Mouse (Mus musculus) testis, postnatal 10 days (tissue): ENCODE data around the gene Ripor3.
A peak's percentile ranks its signal among the peaks of the same experiment; 100 is the strongest.
"Not testable (repeated sequence)": the region's sequence is repeated elsewhere in the genome, so short reads cannot be mapped to it uniquely, and the experiment has no call there.

Experiments used
- DNase-seq: peaks from one replicate; pipeline ENCODE4 v3.0.0; 2021; ENCODE audit warnings: low spot score

Ripor3 gene

DNA sequence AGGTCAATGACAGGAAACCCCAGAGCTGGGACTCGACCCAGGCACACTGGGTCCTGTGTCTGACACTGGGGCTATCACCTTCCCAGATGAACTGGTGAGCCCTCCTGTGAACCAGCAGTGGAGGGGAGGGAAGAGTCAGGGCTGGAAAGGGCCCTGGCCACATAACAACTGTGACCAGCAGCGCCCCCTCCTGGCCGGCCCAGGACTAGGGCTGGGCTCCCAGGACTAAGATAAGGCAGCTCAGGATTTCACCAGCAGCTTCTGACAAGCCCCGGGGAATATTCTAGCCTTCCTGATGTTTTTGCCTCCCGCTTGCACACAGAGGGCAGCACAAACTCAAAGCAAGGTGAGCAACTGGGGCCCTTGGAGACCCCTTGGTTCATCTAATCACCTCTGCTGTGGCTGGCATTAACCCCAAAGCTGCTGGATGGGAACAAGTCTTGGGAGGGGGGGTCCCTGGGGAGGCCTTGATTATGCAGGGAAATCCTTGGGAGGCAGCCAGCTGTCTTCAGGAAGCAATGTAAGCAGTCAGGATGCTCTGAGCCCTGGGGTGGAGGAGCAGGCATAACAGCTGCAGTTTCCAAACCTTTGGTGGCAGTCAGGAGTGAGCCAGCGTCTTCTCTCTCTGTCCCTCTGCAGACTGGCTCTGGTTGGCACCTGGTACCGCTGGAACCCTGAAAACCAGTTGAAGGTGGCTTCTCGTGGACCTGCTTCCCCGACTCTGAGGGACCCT lies at the start of gene Ripor3:
Ripor3 (minus strand) TSS at position 683 of the 733 bp plus-strand sequence.
- DNase-seq = peak; percentile 91

DNA sequence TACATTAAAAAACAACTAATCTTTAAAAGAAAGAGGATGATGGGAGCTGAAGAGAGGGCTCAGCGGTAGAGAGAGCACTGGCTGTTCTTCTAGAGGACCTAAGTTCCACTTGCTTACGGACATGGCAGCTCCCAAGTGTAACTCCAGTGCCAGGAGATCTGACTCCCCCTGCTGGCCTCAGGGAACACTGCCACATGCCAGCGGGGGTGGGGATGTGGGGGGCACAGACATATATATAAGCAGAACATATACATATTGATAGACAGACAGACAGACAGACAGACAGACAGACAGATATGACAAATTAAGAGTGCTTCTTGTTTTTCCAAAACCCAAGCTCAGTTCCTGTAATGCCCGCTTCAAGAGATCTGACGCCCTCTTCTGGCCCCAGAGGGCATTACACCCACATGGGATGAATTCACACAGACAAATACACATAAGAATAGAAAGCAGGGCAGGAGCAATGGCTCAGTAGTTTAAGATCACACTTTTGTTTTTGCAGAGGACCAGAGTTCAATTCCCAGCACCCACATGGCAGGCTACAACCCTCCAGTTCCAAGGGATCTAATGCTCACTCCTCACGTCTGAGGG lies 48.9 kb upstream of the Ripor3 start:
- no peak for DNase-seq

DNA sequence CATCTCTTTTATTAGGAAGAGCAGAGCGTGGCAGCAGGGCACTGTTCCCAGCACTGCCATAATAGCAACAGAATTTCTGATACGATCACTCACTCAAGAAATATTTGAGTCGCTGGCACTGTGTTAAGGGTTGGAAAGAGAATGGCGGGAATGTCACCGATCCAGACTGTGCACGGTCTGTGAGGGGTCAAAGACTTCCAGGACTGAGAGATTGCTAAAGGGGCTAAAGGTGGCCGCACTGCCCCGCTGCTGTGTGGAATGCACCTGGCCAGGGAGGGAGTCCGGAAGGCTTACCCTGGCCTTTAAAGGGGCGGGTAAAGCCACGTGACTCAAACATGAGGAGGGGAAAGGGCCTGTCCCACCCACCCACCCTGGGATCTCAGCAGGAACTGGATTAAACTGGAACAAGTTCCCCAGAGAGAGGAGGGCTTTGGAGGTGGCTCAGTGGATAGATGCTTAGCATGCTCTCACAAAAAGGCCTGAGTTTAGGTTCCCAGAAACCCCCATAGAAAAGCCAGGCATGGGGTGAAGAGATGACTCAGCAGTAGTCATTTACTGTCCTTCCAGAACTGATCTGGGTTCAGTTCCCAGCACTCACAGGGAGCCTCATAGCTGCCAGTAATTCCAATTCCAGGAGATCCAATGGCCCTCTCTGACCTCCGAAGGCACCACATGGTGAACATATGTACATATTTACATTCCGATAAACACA lies 48.2 kb upstream of the Ripor3 start:
- no peak for DNase-seq

DNA sequence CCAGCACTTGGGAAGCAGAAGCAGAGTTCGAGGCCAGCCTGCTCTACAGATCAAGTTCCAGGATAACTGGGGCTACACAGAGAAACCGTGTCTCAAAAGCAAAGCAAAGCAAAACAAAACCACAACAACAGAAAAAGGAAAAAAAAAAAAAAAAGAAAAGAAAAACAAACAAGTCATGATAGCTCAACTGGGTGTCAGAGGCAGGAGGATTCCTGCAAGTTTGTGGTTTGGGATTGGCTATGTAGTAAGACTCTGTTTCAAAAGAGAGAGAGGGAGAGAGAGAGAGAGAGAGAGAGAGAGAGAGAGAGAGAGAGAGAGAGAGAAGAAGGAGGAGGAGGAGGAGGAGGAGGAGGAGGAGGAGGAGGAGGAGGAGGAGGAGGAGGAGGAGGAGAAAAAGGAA lies 47.5 kb upstream of the Ripor3 start:
- DNase-seq = not testable (repeated sequence)

DNA sequence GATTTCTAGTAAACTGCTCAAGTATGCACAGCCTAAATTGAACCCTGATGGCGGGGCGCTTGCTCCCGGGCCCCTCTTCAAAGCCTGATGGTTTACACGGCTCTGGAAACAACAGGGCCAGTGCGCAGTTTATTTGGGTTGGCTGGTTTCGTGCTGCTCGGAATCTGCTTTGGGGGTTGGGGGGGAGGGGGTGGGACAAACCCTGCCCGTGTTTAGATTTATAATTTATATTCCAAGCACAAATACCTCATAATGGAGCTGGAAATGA lies 46.2 kb upstream of the Ripor3 start:
- DNase-seq = no peak

DNA sequence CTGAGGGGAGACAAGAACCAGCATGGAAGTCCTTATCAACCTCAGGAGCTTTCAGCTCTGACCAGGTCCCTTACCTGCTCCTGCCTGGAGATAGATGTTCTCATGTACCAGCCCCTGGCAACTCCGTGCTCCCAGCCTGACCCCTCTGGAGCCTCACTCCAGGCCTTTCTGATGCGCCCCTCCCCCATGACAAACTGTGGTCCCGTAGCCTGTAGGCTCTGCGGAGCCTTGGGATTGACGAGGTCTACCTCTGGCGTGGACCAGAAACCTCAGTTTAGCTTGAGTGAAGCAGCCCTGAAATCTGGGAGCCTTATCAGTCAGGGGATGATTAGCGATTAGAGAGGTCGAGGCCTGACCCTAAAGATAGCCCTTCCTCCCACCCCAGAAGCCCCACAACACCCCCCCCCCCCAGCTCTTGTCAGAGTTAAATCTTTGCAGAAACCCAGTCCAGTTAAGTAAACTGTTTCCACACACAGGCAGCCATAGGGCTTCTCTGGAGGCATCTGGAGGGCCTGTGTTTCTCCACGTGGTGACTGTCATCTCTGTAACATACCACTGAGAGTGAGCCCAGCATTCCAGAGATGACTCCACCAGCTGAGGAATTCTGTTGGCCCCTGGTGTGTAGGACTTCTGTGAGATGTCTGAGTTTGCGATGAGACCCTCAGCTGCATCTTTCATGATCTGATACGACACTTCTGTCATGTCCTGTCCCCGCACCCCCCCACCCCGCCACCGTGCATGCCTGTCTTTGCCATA lies 45.7 kb upstream of the Ripor3 start:
- no peak for DNase-seq

DNA sequence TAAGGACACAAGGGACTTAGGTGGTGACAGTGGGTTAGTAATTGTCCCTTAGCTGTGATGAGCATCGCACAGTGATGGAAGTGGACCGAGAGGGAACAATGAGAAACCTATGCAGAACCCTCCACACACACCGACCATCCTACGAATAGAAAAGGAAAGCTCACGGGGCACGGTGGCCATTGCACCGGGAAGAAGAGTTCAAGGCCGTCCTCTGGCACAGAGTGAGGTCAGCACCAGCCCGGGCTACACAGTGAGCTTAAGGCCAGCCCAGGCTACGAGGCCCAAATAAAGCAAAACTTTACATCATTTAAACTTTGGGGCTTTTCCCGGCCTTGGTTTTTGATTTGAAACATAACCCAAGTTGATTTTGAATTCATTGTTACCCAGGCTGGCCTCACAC lies 43.7 kb upstream of the Ripor3 start:
- DNase-seq = no peak

DNA sequence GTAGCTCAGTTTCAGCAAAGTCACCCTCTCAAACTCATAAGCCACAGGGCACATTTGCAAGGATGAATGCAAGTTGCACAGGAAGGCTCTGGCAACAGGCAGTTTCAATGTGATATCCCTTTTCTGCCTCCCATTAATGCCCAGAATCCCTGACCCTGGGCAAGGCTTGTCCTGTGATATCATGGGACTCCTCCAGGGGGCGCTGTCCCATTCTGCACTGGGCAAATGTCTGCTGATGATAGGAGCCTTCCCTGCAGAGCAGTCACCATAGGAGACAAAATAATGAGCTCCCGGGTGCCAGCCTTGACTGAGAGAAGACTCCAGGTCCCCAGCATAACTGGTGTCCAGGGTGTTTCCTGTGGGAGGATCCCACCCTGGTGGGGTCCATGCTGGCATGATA lies 42.3 kb upstream of the Ripor3 start:
- peak; percentile 86 for DNase-seq

DNA sequence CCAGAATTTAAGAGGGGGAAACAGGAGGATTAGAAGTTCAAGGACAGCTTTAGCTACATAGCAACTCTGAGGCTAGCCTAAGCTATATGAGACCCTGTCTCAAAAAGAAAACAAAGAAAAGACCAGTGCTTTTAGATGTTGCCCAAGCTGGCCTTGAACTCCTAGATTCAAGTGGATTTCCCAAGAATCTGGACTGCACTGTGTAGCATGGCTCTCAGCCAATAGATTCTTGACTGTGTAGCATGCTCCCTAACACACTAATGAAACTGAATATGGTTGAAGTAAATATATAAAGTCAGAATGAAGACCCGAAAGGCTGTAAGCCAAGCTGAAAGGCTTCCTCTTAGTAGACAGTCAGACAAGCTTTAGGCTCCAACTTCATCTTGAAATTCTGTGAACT lies 41.7 kb upstream of the Ripor3 start:
- no peak for DNase-seq

DNA sequence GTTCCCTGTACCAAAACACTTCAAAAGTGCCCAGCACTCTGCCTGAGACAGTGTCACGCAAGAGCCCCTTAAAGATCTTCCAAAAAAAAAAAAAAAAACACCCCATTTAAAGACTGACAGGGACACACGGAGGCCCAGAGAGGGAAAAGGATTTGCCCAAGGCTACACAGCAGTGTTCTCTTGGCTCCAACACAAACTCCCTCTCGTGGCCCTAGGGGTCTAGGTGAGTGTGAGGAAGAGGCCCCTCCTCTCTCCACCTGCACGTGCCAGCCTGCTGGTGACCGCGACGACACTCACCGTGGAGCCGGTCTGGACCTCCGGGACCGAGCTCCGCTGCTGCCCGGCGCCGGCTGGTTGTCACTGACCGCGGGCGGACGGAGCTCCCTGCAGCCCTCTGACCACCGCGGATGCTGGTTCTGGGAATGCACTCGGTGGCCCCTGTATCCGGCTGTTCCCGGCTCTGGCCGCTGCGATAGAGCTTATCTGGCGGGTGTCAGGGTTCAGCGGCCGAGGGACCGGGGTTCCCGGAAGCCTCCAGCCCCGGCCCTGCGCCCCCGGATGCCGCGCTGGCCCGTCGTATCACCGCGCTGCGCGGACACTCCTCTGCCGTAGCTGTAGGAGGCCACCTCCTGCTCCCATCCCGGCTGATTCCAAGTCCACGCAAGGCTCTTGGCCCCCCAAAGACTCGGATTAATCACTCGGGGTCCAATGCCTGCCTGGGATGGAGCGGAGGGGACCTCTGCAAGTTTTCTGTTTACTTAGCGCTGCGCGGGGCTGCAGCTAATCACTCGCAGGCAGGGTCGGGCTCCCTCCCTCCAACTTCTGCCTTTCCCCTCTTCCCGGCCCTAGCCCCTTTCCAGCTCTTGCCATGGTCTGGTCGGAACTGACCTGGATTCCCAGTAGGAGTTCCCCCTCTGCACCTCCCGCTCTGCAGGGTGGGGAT lies 39.9 kb upstream of the Ripor3 start:
- DNase-seq = peak; percentile 60

DNA sequence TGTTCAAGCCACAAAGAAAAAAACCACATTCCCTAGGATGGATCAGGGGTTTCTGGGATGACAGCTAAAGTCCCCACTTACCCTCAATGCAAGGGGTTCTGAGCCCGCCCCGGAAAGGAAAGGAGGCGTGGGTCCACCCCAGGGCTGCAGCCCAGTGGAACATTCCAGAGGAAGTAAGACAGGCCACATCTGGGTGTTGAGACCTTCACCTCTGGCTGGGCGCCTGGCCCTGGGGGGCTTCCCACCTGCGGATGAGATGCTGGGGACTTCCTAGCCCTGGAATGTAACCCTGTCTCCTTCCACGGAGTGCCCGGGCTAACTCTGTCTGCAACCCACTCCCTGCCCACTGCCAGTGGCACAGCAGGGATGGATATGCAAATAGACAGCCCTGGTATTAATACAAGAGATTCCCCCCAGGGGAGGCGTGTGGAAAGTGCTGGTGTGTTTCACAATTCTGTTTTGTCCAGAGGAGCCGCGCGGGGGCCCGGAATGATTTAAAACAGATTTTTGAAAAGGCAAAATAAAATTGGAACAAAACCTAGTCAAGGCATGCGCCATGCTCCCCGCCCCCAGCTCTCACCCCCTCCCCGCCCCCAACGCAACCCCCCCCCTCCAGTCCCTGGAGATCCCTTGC lies 38.7 kb upstream of the Ripor3 start:
- no peak for DNase-seq

DNA sequence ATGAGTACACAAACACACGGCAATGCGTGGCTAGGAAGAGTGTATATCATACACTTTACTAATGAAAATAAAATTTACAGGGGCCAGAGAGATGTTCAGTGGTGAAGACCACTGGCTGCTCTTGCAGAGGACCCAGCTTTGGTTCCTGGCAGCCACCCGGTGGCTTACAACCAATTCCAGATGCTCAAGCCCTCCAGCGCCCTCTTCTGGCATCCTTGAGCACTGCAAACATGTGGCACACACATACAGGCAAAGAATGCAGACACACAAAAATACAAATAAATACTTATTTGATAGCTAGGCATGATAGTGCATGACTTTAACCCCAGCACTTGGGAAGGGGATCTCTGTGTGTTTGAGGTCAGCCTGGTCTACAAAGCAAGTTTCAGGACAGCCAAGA lies 36.0 kb upstream of the Ripor3 start:
- peak; percentile 62 for DNase-seq

DNA sequence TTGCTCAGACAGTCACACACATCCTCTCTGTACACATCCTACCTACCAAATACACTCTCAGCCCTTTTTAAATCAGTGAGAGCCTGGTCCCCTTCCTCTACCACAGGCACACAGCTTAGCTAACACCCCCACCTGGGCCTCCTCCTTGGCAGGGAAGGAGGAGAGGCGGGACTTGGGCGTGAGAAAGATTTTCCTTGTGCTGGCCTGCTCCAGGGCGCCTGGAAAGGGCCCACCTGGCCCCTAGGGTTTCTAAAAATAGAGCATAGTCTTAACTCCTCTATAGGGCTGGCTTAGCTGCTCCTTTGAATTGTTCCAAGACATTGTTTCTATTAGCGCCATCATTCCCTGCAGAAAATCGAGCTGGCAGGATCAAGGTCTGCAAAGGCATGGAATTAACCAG lies 35.4 kb upstream of the Ripor3 start:
- DNase-seq = no peak

DNA sequence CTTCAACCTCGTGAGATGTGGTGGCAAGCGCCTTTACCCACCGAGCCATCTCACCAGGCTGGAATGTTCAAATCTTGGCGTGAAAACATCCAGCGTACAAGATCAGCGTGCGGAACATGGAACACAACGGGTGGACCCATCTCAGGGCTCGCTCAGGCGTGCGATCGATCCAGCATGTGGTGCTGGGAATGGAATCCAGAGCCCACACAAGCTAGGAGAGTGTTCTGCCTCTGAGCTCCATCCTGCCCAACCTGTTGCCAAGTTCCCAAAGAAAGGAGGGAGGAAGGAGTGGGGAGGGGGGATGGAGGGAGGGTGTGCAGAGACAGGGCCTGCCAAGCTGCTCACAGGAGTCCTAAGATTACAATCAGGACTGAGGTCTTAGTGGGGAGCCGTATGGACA lies 34.9 kb upstream of the Ripor3 start:
- DNase-seq = no peak

DNA sequence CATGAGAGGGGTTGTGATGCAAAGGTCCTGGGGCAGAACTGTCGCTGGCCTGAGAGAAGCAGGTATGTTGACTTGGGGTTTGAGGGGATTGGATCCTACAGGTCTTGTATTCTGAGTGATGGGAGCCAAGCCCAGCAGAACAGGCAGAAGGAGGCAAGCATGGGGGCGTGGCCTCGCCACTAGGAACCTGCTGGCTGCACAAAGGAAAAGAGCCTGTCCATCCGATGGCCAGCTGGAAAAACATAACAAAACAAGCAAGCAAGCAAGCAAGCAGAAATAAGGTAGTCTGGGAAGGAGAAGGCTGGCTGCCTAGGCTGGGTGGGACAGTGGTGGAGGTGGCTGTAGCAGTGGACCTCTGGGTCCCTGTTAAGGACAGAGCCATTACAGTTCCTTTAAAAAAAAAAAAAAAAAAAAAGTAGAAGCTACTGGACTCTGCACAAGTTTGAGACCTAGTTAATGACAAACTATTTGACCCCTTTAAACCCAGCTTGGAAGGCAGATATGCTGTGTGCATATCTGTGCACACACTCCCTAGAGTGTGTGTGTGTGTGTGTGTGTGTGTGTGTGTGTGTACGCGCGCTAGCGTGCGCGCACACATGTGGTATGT lies 34.4 kb upstream of the Ripor3 start:
- no peak for DNase-seq

DNA sequence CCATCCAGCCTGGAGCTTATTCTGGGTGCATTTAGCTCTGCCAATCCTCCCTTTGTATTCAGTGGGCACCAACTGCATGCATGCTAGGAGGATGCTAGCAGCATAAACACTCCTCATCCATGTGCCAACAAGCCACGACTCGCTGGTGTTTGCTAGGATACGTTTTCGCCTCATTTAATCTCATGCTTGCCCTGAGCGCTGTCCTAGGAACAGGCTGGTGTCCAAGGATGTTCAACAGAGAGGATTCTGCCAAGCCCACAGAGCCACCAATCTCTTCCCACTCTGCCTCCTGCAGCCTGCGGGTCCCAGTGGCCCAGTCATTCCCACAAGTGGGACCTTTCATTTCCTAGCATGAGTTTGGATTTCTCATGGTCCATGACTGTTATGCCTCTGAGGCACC lies 31.6 kb upstream of the Ripor3 start:
- DNase-seq = no peak

DNA sequence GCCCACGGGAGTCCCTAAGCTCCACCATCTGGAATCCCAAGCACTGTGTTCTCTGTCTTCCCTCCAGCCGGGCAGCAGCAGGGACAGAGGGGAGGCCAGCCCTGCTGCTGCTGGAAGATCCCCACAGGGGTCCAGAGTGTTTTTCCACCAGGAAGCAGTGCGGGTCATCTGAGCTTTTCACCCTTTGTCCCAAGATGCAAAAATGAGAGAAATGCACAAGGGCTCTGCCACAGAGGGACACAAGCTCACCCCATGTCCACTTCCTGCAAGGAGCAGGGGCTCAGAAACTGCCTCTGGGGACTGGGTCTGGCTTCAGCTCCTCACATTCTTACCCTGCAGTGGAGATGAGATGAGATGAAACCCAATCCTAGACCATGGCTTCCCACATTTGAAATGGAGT lies 30.3 kb upstream of the Ripor3 start:
- no peak for DNase-seq

DNA sequence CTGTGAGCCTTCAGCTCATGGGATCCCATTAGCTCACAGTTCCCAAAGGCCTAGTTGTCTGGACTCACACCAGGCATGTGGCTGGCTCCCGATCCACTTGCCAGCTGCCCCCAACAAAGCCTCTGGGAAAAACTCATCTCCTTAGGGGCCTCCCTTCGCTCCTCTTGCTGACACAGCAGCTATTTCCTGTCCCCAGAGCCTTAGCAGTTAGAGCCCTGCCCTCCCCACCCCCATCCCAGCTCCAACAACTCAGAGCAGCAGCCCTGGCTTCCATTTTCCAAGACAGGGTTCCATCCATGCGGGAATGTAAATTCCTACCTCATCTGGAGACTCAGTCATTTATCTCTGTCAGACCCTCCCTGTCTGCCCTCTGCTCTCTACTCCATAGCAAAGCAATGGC lies 26.6 kb upstream of the Ripor3 start:
- no peak for DNase-seq

DNA sequence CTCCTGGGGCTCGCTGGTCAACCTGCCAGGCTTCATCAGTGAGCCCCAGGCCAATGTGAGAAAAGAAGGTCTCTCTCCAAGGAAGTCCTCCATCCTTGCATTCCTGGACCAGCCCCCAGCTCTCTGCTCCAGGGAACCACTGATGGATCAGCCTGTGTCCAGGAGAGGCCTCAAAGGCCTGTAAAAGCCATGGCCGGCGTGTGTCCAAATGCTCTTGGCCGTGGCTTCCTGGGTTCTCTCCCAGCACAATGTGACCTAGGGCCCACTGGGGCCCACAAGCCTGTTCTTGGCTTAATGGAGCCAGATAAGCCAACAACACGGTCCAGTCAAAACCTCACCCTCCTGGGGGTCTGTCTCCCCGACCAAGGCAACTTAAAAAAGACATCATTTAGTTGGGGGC lies 25.5 kb upstream of the Ripor3 start:
- no peak for DNase-seq

DNA sequence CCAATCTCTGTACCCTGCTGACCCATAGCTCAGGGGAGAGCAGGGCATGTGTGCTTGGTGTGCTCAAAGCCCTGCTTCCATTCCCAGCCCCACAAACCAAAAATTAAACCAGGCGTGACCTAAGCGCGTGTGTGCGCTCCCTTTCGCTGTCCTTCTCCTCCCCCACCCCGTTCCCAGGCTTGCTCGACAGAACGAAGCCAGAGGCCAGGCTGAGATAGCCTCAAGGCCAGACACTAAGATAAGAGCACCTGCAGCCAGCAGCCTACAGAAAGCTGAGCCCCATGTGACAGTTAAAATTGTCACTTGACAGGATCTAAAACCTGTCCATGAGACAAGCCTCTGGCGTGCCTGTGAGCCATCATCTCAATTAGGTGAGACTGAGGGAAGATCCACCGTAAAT lies 23.5 kb upstream of the Ripor3 start:
- DNase-seq = no peak

DNA sequence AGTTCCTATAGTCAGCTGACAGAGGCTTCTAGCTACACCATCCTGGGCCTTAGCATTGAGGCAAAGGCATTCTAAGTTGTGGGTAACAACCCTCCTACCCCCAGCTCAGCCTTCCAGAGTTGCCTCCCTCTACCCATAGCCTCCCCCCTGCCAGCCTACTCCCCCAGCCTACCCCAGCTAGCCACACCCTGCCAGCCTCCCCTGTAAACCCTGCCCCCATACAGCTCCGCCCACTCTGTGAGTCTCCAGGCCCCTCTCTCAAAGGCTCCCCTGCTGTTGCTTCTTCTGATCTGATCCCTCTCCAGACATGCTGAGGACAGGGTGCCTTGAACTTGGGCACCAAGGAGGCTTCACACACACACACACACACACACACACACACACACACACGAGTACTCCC lies 21.4 kb upstream of the Ripor3 start:
- no peak for DNase-seq
